Comparison of ENCODE assay signal across 22 mouse cellular contexts in genomic region chr10:124878525-124878924, GRCm38 (mm10).
A peak's percentile ranks its signal among the peaks of the same experiment; 100 is the strongest.
DNase-seq lines count a peak whose midpoint lies in the region; ATAC-seq lines count a peak whose summit lies in the region.
"Had no signal": no experiment of that assay in that cellular context is flagged by ENCODE, and none has a peak within 500 bp of the region (broad histone marks: within the 10 kb centered on the region; RNA-seq: fewer than 3 reads in every experiment).

No protein-coding gene starts in this region.

- no peak overlapping the region for H3K4me3 ChIP-seq in forebrain, embryonic 11.5 days (ENCODE audit: low read depth, low read length)
- H3K4me3 ChIP-seq in forebrain, embryonic 14.5 days (ENCODE audit: low read depth, low read length): no peak overlapping the region
- H3K4me3 ChIP-seq in megakaryocyte, embryonic 14.5 days (replicated peaks): peak overlapping the region; percentile 19
- H3K4me3 ChIP-seq in neural tube, embryonic 11.5 days (ENCODE audit: low read depth, low read length): no peak overlapping the region
- H3K4me3 ChIP-seq: embryonic facial prominence, embryonic 12.5 days; forebrain, embryonic 12.5 days; heart, adult 2 months; heart, embryonic 15.5 days; hindbrain, embryonic 13.5 days had no signal

- H3K9ac ChIP-seq in forebrain, embryonic 11.5 days (ENCODE audit: low read length): no peak overlapping the region
- no peak overlapping the region for H3K9ac ChIP-seq in forebrain, embryonic 14.5 days (ENCODE audit: low read length)
- H3K9ac ChIP-seq in neural tube, embryonic 11.5 days (ENCODE audit: low read length): no peak overlapping the region
- H3K9ac ChIP-seq: embryonic facial prominence, embryonic 12.5 days; forebrain, embryonic 12.5 days; forebrain, postnatal 0 days; heart, embryonic 15.5 days; hindbrain, embryonic 13.5 days had no signal

- H3K36me3 ChIP-seq in forebrain, embryonic 11.5 days (ENCODE audit: control insufficient read depth, insufficient read depth, low read length): no peaks in the 10 kb centered on the region
- no peaks in the 10 kb centered on the region for H3K36me3 ChIP-seq in forebrain, embryonic 14.5 days (ENCODE audit: control insufficient read depth, insufficient read depth, low read length)
- no peaks in the 10 kb centered on the region for H3K36me3 ChIP-seq in megakaryocyte, embryonic 14.5 days (replicated peaks; ENCODE audit: low read length)
- no peaks in the 10 kb centered on the region for H3K36me3 ChIP-seq in neural tube, embryonic 11.5 days (ENCODE audit: control insufficient read depth, insufficient read depth, low read length)
- H3K36me3 ChIP-seq: embryonic facial prominence, embryonic 12.5 days; forebrain, embryonic 12.5 days; heart, embryonic 15.5 days; hindbrain, embryonic 13.5 days had no signal

- H3K27ac ChIP-seq in forebrain, embryonic 11.5 days (ENCODE audit: low read depth, low read length): no peak overlapping the region
- no peak overlapping the region for H3K27ac ChIP-seq in forebrain, embryonic 14.5 days (ENCODE audit: low read depth, low read length)
- no peak overlapping the region for H3K27ac ChIP-seq in neural tube, embryonic 11.5 days (ENCODE audit: low read depth, low read length)
- H3K27ac ChIP-seq: embryonic facial prominence, embryonic 12.5 days; forebrain, embryonic 12.5 days; heart, adult 2 months; heart, embryonic 15.5 days; hindbrain, embryonic 13.5 days had no signal

- DNase-seq in forebrain, embryonic 11.5 days (ENCODE audit: low spot score): no peak
- no peak for DNase-seq in forebrain, embryonic 14.5 days (ENCODE audit: low spot score)
- no peak for DNase-seq in neural tube, embryonic 11.5 days (ENCODE audit: low spot score)
- DNase-seq in neural tube, embryonic 10.5 days (ENCODE audit: extremely low spot score, low spot score): no peak
- no peak for DNase-seq in spleen, postnatal 14 days (ENCODE audit: low spot score in 2 of 2)
- DNase-seq: adrenal gland, postnatal 36 days; cerebellum, adult 2 months; cerebellum, postnatal 10 days; forebrain, postnatal 0 days; gastrocnemius, postnatal 14 days; heart, adult 2 months; heart, postnatal 14 days had no signal

- no peaks in the 10 kb centered on the region for H3K27me3 ChIP-seq in forebrain, embryonic 11.5 days (ENCODE audit: control insufficient read depth, insufficient read depth, low read length)
- H3K27me3 ChIP-seq in forebrain, embryonic 14.5 days (replicated peaks; ENCODE audit: control insufficient read depth, insufficient read depth, low read length): no peaks in the 10 kb centered on the region
- no peaks in the 10 kb centered on the region for H3K27me3 ChIP-seq in megakaryocyte, embryonic 14.5 days (replicated peaks)
- H3K27me3 ChIP-seq in neural tube, embryonic 11.5 days (ENCODE audit: control insufficient read depth, insufficient read depth, low read length): no peaks in the 10 kb centered on the region
- H3K27me3 ChIP-seq: CH12.LX; embryonic facial prominence, embryonic 12.5 days; forebrain, embryonic 12.5 days; heart, embryonic 15.5 days; hindbrain, embryonic 13.5 days; Patski had no signal

- peak; percentile 51; the same call in 1 of the 2 replicates for ATAC-seq in forebrain, embryonic 11.5 days (replicated peaks; ENCODE audit: low FRiP score)
- no peak for ATAC-seq in forebrain, embryonic 14.5 days
- ATAC-seq in megakaryocyte, adult 5-6 weeks (ENCODE audit: poor library complexity, severe bottlenecking): no peak
- peak; percentile 60; the same call in 1 of the 2 replicates for ATAC-seq in neural tube, embryonic 11.5 days (ENCODE audit: insufficient read depth, low FRiP score, low TSS enrichment)
- ATAC-seq: activated CD4-positive, CD25-positive, alpha-beta regulatory T cell, adult 4 months; forebrain, postnatal 0 days; Patski had no signal

- no peaks in the 10 kb centered on the region for H3K4me1 ChIP-seq in forebrain, embryonic 11.5 days (replicated peaks; ENCODE audit: control insufficient read depth, insufficient read depth, low read length)
- H3K4me1 ChIP-seq in forebrain, embryonic 14.5 days (ENCODE audit: control insufficient read depth, insufficient read depth, low read length): no peaks in the 10 kb centered on the region
- no peaks in the 10 kb centered on the region for H3K4me1 ChIP-seq in megakaryocyte, embryonic 14.5 days
- H3K4me1 ChIP-seq in neural tube, embryonic 11.5 days (ENCODE audit: control insufficient read depth, insufficient read depth, low read length): no peaks in the 10 kb centered on the region
- H3K4me1 ChIP-seq: embryonic facial prominence, embryonic 12.5 days; forebrain, embryonic 12.5 days; heart, embryonic 15.5 days; hindbrain, embryonic 13.5 days had no signal

- H3K9me3 ChIP-seq in forebrain, embryonic 11.5 days (ENCODE audit: control insufficient read depth, low read length): no peaks in the 10 kb centered on the region
- H3K9me3 ChIP-seq in forebrain, embryonic 14.5 days (replicated peaks; ENCODE audit: control insufficient read depth, low read length): no peaks in the 10 kb centered on the region
- H3K9me3 ChIP-seq in megakaryocyte, embryonic 14.5 days: no peaks in the 10 kb centered on the region; the same call in 1 of the 2 replicates
- no peaks in the 10 kb centered on the region for H3K9me3 ChIP-seq in neural tube, embryonic 11.5 days (ENCODE audit: control insufficient read depth, low read length)
- H3K9me3 ChIP-seq: embryonic facial prominence, embryonic 12.5 days; forebrain, embryonic 12.5 days; heart, embryonic 15.5 days; hindbrain, embryonic 13.5 days had no signal

- no peak overlapping the region for H3K4me2 ChIP-seq in forebrain, embryonic 11.5 days (ENCODE audit: low read depth, low read length, severe bottlenecking)
- no peak overlapping the region for H3K4me2 ChIP-seq in forebrain, embryonic 14.5 days (ENCODE audit: low read length)
- H3K4me2 ChIP-seq in neural tube, embryonic 11.5 days (ENCODE audit: low read depth): no peak overlapping the region
- H3K4me2 ChIP-seq: embryonic facial prominence, embryonic 12.5 days; forebrain, embryonic 12.5 days; heart, embryonic 11.5 days; heart, embryonic 15.5 days; hindbrain, embryonic 13.5 days had no signal

Comparison
In these comparisons a context has a peak if more than half of its experiments do, and no peak if none do; other contexts are left out.
1. ATAC-seq: peak in forebrain, embryonic 11.5 days (single experiment) and neural tube, embryonic 11.5 days (single experiment); none in forebrain, embryonic 14.5 days (single experiment) and megakaryocyte, adult 5-6 weeks (single experiment).